In the genomic region with DNA sequence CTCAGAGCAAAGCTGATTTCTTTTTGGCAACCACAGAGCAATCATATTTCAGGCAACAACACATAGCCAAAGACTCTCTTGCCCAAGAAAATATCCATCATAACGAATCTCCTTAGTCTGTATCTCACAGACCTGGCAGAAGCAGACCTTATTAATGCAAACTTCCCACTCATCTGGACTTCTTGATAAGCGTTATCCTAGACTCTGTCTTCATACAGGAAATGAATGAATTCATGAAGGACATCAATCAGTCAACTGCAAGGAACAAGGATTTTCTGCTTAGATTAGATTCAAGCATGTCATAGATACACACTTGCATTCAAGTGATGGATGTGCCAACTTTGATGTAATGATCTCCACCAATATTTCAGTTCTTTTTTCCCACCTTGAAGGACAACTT, we compare ENCODE assay signal across 27 mouse cellular contexts.
"Had no signal": no experiment of that assay in that cellular context is flagged by ENCODE, and none has a peak within 500 bp of the region (broad histone marks: within the 10 kb centered on the region; RNA-seq: fewer than 3 reads in every experiment).

No protein-coding gene starts in this region.

- H3K9me3 ChIP-seq: embryonic facial prominence, embryonic 10.5 days; embryonic facial prominence, embryonic 12.5 days; embryonic facial prominence, embryonic 13.5 days; embryonic facial prominence, embryonic 15.5 days; forebrain, embryonic 10.5 days; forebrain, embryonic 12.5 days; forebrain, embryonic 13.5 days; forebrain, embryonic 15.5 days had no signal

- H3K27ac ChIP-seq: embryonic facial prominence, embryonic 10.5 days; embryonic facial prominence, embryonic 12.5 days; embryonic facial prominence, embryonic 13.5 days; embryonic facial prominence, embryonic 15.5 days; forebrain, embryonic 10.5 days; forebrain, embryonic 12.5 days; forebrain, embryonic 13.5 days; forebrain, embryonic 15.5 days; gastrocnemius, adult 2 months; heart, adult 2 months had no signal

- H3K4me3 ChIP-seq: embryonic facial prominence, embryonic 10.5 days; embryonic facial prominence, embryonic 12.5 days; embryonic facial prominence, embryonic 13.5 days; embryonic facial prominence, embryonic 15.5 days; erythroblast, embryonic 14.5 days; forebrain, embryonic 10.5 days; forebrain, embryonic 12.5 days; forebrain, embryonic 13.5 days; forebrain, embryonic 15.5 days; gastrocnemius, adult 2 months; heart, adult 2 months had no signal

- H3K9ac ChIP-seq: embryonic facial prominence, embryonic 12.5 days; embryonic facial prominence, embryonic 13.5 days; embryonic facial prominence, embryonic 15.5 days; forebrain, embryonic 12.5 days; forebrain, embryonic 13.5 days; forebrain, embryonic 15.5 days; forebrain, postnatal 0 days had no signal

- H3K27me3 ChIP-seq: embryonic facial prominence, embryonic 12.5 days; embryonic facial prominence, embryonic 13.5 days; embryonic facial prominence, embryonic 15.5 days; forebrain, embryonic 12.5 days; forebrain, embryonic 13.5 days; forebrain, embryonic 15.5 days had no signal

- ATAC-seq: forebrain, embryonic 13.5 days; forebrain, embryonic 14.5 days; forebrain, embryonic 15.5 days; forebrain, embryonic 16.5 days; forebrain, postnatal 0 days had no signal

- DNase-seq: cerebellum, adult 2 months; cerebellum, adult 8-10 months; cerebellum, adult 9-10 months; cerebellum, adult 9-11 months; cerebellum, postnatal 10 days; cerebellum, postnatal 14 days; cerebellum, postnatal 25 days; cerebellum, postnatal 36 days; embryo, embryonic 11 days; forebrain, postnatal 0 days; gastrocnemius, adult 2 months; gastrocnemius, postnatal 10 days; gastrocnemius, postnatal 14 days; gastrocnemius, postnatal 25 days; gastrocnemius, postnatal 36 days; heart, adult 2 months had no signal

- H3K4me1 ChIP-seq: embryonic facial prominence, embryonic 12.5 days; embryonic facial prominence, embryonic 13.5 days; embryonic facial prominence, embryonic 15.5 days; forebrain, embryonic 10.5 days; forebrain, embryonic 12.5 days; forebrain, embryonic 15.5 days had no signal

- H3K4me2 ChIP-seq: embryonic facial prominence, embryonic 12.5 days; embryonic facial prominence, embryonic 13.5 days; embryonic facial prominence, embryonic 15.5 days; forebrain, embryonic 12.5 days; forebrain, embryonic 13.5 days; forebrain, embryonic 15.5 days had no signal

- H3K36me3 ChIP-seq: embryonic facial prominence, embryonic 10.5 days; embryonic facial prominence, embryonic 12.5 days; embryonic facial prominence, embryonic 13.5 days; embryonic facial prominence, embryonic 15.5 days; forebrain, embryonic 10.5 days; forebrain, embryonic 12.5 days; forebrain, embryonic 15.5 days had no signal
